Mouse (Mus musculus) cerebral cortex, adult 2 months (tissue): ENCODE results near the gene Arid3a.

Experiments used
- WGBS: fragments of 180-500 bp; shearing (Covaris S2); methylation state at CpG from one replicate; pipeline ENCODE4 v1.1.7; 2018; 5-methylcytosine and 5-hydroxymethylcytosine counted together

The Arid3a gene

DNA sequence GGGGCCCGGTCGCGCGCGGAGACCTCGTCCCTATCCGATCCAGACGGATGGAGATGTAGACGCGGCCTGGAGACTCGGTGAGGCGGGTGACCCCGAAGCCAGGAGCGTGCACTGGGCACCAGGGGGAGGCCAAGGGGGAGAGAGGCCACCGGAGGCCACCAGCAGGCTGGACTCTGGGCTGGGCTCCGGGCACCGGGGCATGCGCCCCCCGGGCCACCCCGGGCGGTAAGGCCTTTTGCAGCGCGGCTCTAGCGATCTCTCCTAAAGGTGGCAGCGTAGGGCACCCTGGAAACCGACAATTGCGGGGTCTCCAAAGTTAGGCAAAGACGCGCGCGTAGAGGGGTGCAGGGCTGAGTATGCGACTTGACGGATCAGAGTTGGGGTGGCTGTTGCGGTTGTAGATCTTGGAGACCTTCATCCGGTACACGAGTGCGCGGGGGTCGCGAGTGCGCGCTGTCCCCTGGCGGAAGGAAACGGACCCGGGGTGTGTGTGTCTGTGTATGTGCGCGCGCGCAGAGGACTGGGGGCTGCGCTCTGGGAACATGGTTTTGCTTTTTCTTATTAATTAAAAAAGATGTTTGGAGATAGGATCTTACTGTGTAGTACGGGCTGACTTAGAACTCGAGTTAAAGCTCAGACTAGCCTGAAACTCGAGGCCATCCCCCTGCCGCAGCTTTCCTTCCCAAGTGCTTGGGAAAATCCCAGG is 634 bp downstream of the Arid3a start:
- WGBS = under 1% methylated on average over 54 of the region's 54 CpGs

GRCm38 (mm10) chr10:79928030-79928694 is 1.3 kb downstream of the Arid3a start:
- 3% methylated on average over 29 of the region's 29 CpGs for WGBS

DNA sequence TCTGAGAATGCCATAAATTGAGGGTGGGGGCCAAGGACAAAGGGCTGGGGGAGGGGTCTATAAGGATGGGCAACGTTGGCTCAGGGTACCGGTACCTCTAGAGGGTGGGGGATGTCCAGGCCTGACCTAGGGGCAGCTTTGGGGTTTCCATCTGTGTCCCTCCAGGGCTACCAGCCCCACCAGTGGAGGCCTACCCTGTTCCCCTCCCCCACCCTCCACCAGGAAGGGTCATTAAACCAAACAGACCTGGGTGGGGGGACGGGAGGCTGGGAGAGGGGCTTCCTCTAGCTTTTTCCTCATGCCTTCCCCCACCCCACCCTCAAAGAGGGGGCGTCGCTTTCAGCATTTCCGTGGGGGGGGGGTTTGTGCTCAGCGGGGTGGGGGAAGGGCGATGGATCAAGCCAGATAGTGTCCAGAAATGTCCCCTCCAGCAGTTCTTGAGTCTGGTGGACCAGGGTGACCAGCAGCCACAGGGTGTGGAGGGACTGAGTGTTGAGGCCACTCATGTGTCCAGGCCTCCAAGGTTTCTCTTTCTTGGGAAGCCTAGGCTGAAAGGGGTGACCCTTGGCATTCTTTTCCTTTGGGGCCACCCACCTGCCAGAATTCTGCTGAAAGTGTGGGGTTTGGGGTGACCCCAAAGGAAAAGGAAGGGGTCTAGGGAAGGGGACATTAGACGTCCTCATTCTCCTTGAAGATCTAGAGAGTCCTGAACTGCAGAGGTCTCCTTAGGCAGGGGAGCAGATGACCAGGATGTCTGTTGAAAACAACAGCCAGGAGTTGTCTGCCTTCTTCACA is 2.3 kb downstream of the Arid3a start:
- WGBS = 41% methylated on average over 9 of the region's 9 CpGs

DNA sequence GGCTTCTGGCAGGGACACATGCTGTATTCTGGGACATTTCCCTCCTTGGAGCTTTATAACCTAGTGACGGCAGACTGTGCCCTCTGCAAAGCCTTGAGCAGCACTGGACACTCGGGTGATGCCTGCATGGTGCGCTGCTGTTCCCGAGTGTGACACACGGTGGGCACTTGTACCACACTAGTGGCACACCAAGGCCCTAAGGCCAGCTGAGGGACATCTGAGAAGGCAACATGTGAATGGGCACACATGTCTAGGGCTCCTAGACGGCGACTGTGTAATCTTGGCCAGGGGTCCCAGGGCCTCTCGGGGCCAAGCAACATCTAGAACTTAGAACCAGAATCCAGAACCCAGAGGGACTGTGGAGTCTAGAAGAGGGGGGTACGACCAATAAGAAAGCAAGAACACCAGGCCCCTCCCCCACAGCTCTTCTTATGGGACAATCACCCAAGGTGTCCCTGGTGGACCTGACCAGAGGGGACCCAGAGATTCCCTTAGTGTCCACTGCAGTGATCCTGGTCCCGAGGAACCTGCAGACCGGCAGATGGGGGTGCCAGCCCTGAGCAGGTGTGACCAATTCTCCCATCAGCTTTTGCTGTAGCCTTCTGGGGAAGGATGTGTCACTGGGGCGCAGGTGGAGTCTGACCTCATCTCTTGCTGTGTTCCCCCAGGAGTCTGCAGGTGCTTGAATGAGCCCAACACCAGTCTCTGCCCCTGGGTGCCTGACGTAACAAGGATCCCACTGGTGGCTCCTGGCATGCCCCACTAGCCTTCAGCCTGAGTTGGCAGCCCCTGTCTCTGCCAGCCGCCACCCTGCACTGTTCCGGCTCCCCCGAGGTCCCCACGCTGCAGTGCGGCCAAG is 3.4 kb downstream of the Arid3a start:
- 88% methylated on average over 18 of the region's 18 CpGs for WGBS

GRCm38 (mm10) chr10:79930826-79931186 is 4.0 kb downstream of the Arid3a start:
- WGBS = 88% methylated on average over 16 of the region's 16 CpGs

DNA sequence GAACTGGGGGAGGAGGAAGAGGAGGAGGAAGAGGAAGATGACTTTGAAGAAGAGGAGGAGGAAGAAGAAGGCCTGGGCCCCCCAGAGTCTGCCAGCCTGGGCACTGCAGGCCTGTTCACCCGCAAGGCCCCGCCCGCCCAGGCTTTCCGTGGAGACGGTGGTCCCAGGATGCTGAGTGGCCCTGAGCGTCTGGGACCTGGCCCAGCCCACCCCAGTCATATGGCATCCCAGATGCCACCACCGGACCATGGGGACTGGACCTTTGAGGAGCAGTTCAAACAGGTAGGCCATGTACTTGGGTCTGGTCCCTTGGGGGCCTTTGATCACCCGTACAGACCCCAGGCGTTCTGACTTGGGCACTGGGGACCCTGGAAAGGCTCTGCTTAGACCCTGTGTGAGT is 5.0 kb downstream of the Arid3a start:
- 85% methylated on average over 9 of the region's 9 CpGs for WGBS

GRCm38 (mm10) chr10:79932736-79933135 is 5.9 kb downstream of the Arid3a start:
- WGBS = 49% methylated on average over 8 of the region's 8 CpGs

DNA sequence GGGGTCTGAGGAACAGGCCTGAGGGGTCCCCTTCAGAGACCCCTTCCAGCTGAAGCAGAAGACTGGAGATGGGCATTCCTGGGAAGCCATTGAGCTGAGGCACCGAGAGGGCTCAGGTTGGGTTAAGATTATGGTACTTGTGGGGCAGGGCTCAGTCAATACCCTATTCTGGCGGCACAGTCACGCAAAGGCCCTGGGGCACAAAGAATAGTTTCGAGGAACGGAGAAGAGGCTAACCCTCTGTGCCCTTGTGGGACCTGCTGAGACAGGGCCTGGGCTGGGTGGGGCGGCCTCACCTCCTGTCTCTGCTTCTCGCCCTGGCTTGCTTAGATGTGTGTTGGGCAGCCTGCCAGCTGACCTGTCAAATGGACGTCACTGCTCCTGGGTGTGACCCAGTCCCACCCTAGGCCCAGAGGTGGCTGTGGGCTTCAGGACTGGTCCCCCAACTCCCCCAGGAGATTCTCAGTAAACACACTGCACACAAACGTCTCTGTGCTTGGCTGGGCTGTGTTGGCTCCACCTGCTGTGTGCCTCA is 6.4 kb downstream of the Arid3a start:
- WGBS = 67% methylated on average over 9 of the region's 9 CpGs

- WGBS = 54% methylated on average over 6 of the region's 6 CpGs
These were observed 7.0 kb downstream of the Arid3a start for GRCm38 (mm10) chr10:79933861-79934260.

DNA sequence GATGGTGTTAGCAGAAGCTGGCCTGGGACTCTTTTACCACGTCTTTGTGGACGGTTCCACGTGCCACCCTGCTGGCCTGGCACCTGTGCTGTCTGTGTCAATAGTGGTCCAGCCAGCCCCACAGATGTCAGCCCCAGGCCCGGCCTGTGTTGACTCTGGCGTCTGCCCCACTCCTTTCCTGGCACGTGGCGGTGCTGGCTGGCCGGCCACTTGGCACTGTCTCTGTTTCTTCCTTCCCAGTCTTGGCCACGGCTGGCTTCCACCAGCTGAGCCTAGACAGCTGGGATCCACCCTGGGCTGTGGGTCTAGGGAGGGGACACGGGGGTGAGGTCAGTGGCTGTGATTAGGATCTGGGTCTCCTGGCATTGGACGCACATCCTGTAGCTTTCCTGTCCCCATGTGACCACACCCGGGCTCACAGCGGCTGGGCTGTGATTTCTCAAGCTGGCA is 7.5 kb downstream of the Arid3a start:
- WGBS = 30% methylated on average over 13 of the region's 13 CpGs

- WGBS = 75% methylated on average over 16 of the region's 16 CpGs
These were observed 8.1 kb downstream of the Arid3a start for GRCm38 (mm10) chr10:79934794-79935569.

DNA sequence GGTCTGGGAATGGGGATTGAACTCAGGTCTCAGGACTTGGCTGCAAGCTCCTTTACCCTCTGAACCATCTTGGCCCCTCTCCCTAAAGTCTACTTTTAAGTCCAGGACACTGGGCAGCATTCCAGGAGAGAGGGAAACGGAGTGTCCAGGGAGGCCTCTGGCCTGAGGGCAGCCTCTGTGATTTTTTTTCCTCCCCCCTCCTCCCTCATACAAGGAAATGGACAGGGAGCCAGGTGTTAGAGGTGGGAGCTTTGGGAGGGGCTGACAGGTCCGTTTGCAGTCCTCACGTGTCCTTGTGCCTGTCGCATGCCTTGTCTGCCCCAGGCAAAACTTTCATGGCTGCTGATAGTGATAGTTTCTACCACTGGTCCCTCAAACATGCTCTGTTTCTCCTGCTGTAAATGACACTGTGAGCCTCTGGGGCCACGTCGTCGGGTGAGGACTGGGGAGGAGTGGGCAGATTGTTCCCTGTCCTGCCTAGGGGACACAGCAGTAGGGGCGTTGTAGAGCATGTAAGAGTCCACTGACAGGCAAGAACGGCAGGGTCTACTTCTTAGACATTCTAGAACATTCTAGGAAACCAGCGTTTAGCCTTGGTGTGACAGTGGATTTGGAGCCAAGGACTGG is 9.6 kb downstream of the Arid3a start:
- 60% methylated on average over 10 of the region's 10 CpGs for WGBS

DNA sequence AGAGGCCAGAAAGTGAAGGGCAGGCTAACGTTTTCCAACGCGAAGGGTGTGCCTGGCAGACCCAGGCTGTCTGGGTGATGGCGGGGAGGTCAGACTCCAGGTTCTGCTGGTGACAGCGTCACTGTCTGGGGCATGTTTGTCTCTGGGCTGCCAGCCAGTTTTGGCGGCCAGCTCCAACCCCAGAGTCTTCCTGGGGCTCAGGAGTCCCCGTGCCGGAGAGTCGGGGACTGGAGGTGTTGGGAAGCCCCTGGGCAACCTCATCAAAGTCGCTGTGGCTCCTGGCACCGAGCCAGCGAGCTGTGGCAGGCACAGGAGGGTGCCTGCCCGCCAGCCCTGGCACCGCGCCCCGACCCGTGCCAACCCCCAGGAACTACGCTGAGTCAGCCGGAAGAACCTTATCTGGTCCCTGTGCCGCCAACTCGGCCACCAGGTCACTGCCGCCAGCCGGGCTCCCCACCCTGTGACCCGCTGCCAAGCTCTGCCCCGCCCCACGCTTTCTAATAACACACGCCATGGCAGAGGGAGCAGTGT is 10.1 kb downstream of the Arid3a start:
- 41% methylated on average over 27 of the region's 27 CpGs for WGBS

- 83% methylated on average over 11 of the region's 11 CpGs for WGBS
These were observed 11.1 kb downstream of the Arid3a start for GRCm38 (mm10) chr10:79937775-79938526.

GRCm38 (mm10) chr10:79940749-79941148 is 13.9 kb downstream of the Arid3a start:
- 73% methylated on average over 7 of the region's 7 CpGs for WGBS

DNA sequence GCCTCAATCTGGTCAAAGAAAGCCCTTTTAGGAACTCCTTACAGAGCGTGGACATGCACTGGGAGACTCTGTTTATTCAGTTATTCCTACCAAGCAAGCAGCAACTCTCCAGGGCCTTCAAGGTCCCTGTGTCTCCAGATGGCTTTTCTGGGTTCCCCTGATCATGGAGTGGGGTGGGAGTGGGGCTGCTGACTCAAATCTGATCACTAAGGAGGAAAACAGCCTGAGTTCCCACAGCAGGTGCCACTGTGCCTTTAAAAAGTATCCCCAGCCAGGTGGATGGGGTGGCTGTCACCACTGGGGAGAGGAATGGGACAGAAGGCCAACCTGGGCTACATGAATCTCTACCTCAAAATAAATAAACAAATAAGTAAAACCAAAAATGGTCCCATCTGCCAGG is 16.1 kb downstream of the Arid3a start:
- 94% methylated on average over 1 of the region's 1 CpGs for WGBS

GRCm38 (mm10) chr10:79943471-79943901 is 16.6 kb downstream of the Arid3a start:
- WGBS = 81% methylated on average over 9 of the region's 9 CpGs

DNA sequence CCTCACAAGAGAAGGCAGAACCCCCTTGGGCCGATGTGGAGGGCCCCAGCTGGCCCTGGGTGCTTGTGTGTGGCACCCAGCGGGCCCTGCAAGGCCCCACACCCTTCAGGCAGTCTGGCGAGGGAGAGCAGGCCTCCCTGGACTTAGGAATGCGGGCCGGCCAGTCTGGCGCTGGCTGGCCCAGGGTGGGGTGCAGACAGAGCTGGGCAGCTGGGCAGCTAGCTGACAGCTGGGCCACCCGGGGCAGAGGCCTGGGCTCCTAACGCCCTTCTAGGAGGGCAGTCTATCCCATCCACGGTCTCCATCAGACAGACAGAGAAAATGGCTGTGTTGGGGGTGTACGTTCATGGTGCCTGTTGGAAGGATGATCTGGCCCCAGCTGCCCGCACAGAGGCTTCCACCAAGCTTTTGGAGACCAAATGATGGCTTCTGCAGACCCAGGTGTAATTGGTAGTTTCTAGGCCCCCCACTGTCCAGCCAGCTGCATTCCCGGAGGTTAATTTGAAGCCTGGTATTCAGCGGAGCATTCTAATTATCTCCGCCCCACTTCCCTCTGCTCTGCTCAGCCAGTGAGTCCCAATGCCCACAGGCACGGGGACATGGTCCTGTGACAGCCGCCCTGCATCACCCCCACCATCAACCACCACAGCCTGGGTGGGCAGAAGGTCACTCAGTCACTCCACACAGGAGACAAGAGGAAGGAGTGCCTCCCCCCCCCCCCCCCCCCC is 18.8 kb downstream of the Arid3a start:
- 67% methylated on average over 16 of the region's 16 CpGs for WGBS
